Mouse (Mus musculus) embryonic facial prominence, embryonic 13.5 days (tissue): Measurements from ENCODE around the gene Prdx5. TPM values are rescaled to one million over a fixed set of nuclear protein-coding genes. Genes with fewer than 3 reads are reported as not detected.

Source experiments
- ATAC-seq: fragments of 200-750 bp; cut with Nextera tagmentation; 2 replicates; pipeline ENCODE4 v1.8.0; 2017; ENCODE audit warnings: low read depth; ENCODE audit not compliant: insufficient number of reproducible peaks, insufficient read depth, low FRiP score, low TSS enrichment
- H3K27ac ChIP-seq: fragments of 300-500 bp; sonication (generic); 2 replicates; pipeline ENCODE4 v1.5.1; 2015; ENCODE audit warnings: moderate library complexity, mild to moderate bottlenecking, inconsistent platforms
- H3K27me3 ChIP-seq: fragments of 300-500 bp; sonication (generic); 2 replicates; pipeline ENCODE4 v1.6.1; 2015; ENCODE audit warnings: mild to moderate bottlenecking, inconsistent platforms
- H3K36me3 ChIP-seq: fragments of 300-500 bp; sonication (generic); 2 replicates; pipeline ENCODE4 v1.6.1; 2015; ENCODE audit warnings: mild to moderate bottlenecking, inconsistent platforms
- H3K4me1 ChIP-seq: fragments of 300-500 bp; sonication (generic); 2 replicates; pipeline ENCODE4 v1.6.1; 2015; ENCODE audit warnings: inconsistent platforms
- H3K4me2 ChIP-seq: fragments of 300-500 bp; sonication (generic); 2 replicates; pipeline ENCODE4 v1.6.1; 2015; ENCODE audit warnings: moderate library complexity, mild to moderate bottlenecking, inconsistent platforms
- H3K4me3 ChIP-seq: fragments of 300-500 bp; sonication (generic); 2 replicates; pipeline ENCODE4 v1.5.1; 2015; ENCODE audit warnings: mild to moderate bottlenecking, inconsistent platforms
- H3K9ac ChIP-seq: fragments of 300-500 bp; sonication (generic); 2 replicates; pipeline ENCODE4 v1.6.1; 2015; ENCODE audit warnings: mild to moderate bottlenecking, inconsistent platforms
- H3K9me3 ChIP-seq: fragments of 300-500 bp; sonication (generic); 2 replicates; pipeline ENCODE4 v1.6.1; 2016; ENCODE audit warnings: inconsistent platforms
- WGBS: fragments of 180-500 bp; shearing (Covaris S2); methylation state at CpG from one replicate; pipeline ENCODE4 v1.1.7; 2015; ENCODE audit warnings: mixed read lengths; 5-methylcytosine and 5-hydroxymethylcytosine counted together
- polyA plus RNA-seq: library from polyadenylated mRNA; unstranded; fragments of >200 nt; fragmentation: Nextera tagmentation; extraction: Ambion mirVana; gene quantifications from 2 replicates; pipeline ENCODE4 v1.2.1, GENCODE M21; 2015

Prdx5 gene
- polyA plus RNA-seq, 1 experiment from 2014 or later, result 239 TPM

- Histone ChIP-seq H3K9me3 (no peaks in the 10 kb centered on the region), H3K27ac (no peak overlapping the region), H3K36me3 (peaks cover 16% of the 10 kb centered on the region), H3K9ac (no peak overlapping the region), H3K4me1 (peaks cover 24% of the 10 kb centered on the region), H3K4me3 (no peak overlapping the region), H3K27me3 (no peaks in the 10 kb centered on the region), H3K4me2 (no peak overlapping the region)
- WGBS, result 37% methylated on average over 4 of the region's 4 CpGs
- ATAC-seq, result no peak
Measured at GRCm38 (mm10) chr19:6947742-6948141, 37.8 kb upstream of the Prdx5 start.

GRCm38 (mm10) chr19:6943709-6944108 lies 33.8 kb upstream of the Prdx5 start:
- WGBS, result 94% methylated on average over 6 of the region's 6 CpGs
- Histone ChIP-seq H3K4me2 (no peak overlapping the region), H3K4me1 (peaks cover 25% of the 10 kb centered on the region), H3K9me3 (no peaks in the 10 kb centered on the region), H3K4me3 (no peak overlapping the region), H3K9ac (no peak overlapping the region), H3K27me3 (no peaks in the 10 kb centered on the region), H3K27ac (no peak overlapping the region), H3K36me3 (peaks cover 16% of the 10 kb centered on the region)
- ATAC-seq, result no peak

DNA sequence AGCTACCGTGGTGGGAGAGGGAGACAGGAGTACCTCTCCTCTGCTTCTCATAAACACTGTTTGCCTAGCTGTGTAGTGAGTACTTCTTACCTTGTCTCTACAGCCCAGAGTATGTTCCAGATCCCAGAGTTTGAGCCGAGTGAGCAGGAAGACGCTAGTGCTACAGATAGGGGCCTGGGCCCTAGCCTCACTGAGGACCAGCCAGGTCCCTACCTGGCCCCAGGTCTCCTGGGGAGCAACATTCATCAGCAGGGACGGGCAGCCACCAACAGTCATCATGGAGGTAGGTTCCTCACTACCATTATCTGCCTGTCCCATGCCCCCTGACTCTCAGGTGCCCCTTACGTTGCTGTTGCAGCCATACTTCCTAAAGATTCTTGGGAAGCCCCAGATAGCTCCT lies 32.9 kb upstream of the Prdx5 start:
- no peak for ATAC-seq
- Histone ChIP-seq H3K27me3 (no peaks in the 10 kb centered on the region), H3K27ac (peak overlapping the region; percentile 95), H3K4me3 (peak overlapping the region; percentile 86), H3K9me3 (no peaks in the 10 kb centered on the region), H3K36me3 (peaks cover 12% of the 10 kb centered on the region), H3K4me1 (peaks cover 25% of the 10 kb centered on the region), H3K9ac (peak overlapping the region; percentile 93), H3K4me2 (peak overlapping the region; percentile 95)
- WGBS, result 29% methylated on average over 5 of the region's 5 CpGs

- peak within 1 kb of the TSS; percentile 93 for H3K9ac ChIP-seq
- H3K4me1 ChIP-seq, result peaks cover 25% of the 10 kb centered on the region
- peaks cover 12% of the 10 kb centered on the region for H3K36me3 ChIP-seq
- peak within 1 kb of the TSS; percentile 86 for H3K4me3 ChIP-seq
- H3K4me2 ChIP-seq, result peak within 1 kb of the TSS; percentile 95
- WGBS, result under 1% methylated on average over 27 of the region's 27 CpGs
- H3K27me3 ChIP-seq, result no peaks in the 10 kb centered on the region
- H3K9me3 ChIP-seq, result no peaks in the 10 kb centered on the region
- H3K27ac ChIP-seq, result peak within 1 kb of the TSS; percentile 95
- ATAC-seq, result peak; percentile 85
Measured at GRCm38 (mm10) chr19:6942249-6942691, 32.4 kb upstream of the Prdx5 start, which contains the start of gene Gpr137. Gpr137 (minus strand) TSS chr19:6942480.

DNA sequence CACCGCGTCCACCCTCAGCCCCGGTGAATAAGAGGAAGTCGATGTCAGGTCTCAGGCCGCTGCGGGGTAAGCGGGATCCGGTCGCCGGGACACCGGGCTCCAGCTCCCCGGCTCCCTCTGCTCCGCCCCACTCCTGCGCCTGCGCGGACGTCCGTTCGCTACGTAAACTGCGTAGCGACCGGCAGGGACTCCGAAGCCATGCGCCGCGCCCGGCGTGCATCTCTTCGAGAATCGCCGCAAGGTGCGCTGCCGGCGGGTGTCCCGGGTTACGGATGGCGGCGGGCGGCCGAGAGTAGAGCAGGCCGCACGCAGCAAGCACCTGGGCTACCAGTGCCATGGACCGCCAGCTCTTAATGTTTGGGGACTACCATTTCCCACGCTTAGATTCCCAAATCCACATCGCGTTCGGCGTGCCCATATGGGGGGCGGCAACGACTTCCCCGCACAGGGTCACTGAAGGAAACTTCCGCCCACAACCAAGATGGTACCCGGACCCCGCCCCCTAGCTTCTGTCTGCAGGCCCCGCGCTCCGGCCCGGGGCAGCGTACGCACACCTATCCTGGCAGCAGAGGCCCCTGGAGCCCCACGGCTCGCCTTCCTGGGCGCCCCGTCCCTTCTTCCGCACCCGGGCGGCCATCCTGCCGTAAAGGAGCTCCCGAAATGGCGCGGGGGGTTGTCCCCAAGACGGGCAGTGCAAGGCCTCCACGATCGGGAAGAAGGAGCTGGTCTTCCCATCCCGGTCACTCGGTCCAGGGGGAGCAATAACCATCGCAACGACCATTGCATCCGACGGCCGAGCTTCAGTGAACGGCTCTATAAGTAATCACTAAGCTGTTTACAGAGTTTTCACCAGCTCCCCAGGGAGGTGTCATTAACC lies 31.7 kb upstream of the Prdx5 start, which contains the start of gene Bad:
TSS of gene Bad (plus strand) at position 490 of the 877 bp plus-strand sequence.
- H3K36me3 ChIP-seq, result peaks cover 12% of the 10 kb centered on the region
- peak within 1 kb of the TSS; percentile 95 for H3K27ac ChIP-seq
- peaks cover 25% of the 10 kb centered on the region for H3K4me1 ChIP-seq
- peak within 1 kb of the TSS; percentile 86 for H3K4me3 ChIP-seq
- peak within 1 kb of the TSS; percentile 93 for H3K9ac ChIP-seq
- no peaks in the 10 kb centered on the region for H3K27me3 ChIP-seq
- WGBS, result under 1% methylated on average over 83 of the region's 83 CpGs
- H3K4me2 ChIP-seq, result peak within 1 kb of the TSS; percentile 95
- H3K9me3 ChIP-seq, result no peaks in the 10 kb centered on the region
- ATAC-seq, result peak; percentile 70

GRCm38 (mm10) chr19:6940396-6941351 lies 30.8 kb upstream of the Prdx5 start:
- H3K4me1 ChIP-seq, result peaks cover 23% of the 10 kb centered on the region
- H3K4me2 ChIP-seq, result peak overlapping the region; percentile 95
- peaks cover 5% of the 10 kb centered on the region for H3K36me3 ChIP-seq
- no peaks in the 10 kb centered on the region for H3K9me3 ChIP-seq
- peaks cover 8% of the 10 kb centered on the region for H3K27me3 ChIP-seq
- H3K4me3 ChIP-seq, result peak overlapping the region; percentile 86
- 22% methylated on average over 25 of the region's 29 CpGs for WGBS
- no peak for ATAC-seq
- peak overlapping the region; percentile 93 for H3K9ac ChIP-seq
- peak overlapping the region; percentile 95 for H3K27ac ChIP-seq

DNA sequence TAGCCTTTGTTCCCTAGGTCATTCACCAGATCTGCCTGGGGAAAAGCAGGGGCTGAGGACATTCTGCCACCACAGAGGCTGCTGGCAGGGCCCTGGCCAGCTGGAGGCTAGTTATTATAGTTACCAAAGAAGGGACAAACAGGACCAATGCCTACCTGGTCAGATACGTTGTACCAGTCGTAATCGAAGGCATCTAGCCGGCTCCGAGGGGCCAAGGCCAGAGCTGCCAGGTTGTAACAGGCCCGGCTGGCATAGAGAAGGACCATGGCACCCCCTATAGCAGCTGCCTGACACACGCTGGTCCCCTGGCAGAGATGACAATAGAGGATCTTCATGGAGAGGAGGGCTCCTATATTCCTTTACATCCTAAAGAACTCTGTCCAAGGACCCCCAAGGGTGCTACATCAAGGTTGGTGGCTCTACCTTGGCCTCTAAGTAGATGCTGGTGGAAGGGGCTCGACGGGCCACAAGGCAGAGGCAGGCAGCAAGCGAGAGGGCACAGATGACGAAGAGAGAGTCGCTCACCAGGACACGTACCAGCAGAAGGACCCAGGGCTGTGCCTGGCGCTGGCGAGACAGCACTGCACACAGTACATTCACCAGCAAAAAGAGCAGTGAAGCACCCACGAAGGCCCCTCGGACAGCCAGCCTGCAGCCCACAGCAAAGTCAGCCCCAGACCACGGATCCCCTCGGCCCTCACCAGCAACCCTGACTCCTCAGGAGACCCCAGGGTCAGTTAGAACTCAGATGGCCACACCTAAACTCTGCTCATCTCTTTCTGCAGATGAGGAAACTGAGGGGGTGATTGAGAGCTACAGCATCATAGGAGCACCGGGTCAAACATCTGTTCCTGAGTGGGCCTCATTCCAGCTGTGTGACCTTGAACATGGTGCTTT lies 29.4 kb upstream of the Prdx5 start:
- H3K36me3 ChIP-seq, result no peaks in the 10 kb centered on the region; the same call in 1 of the 2 replicates
- no peak for ATAC-seq
- WGBS, result 91% methylated on average over 20 of the region's 20 CpGs
- H3K4me3 ChIP-seq, result 0 out of 2 replicates have a peak overlapping the region, but pooled peaks have one; percentile 3
- peaks cover 21% of the 10 kb centered on the region for H3K27me3 ChIP-seq
- peak overlapping the region; percentile 93 for H3K9ac ChIP-seq
- no peak overlapping the region; the same call in 1 of the 2 replicates for H3K4me2 ChIP-seq
- no peak overlapping the region for H3K27ac ChIP-seq
- peaks cover 26% of the 10 kb centered on the region for H3K4me1 ChIP-seq
- no peaks in the 10 kb centered on the region for H3K9me3 ChIP-seq

GRCm38 (mm10) chr19:6937541-6938465 lies 27.9 kb upstream of the Prdx5 start:
- Histone ChIP-seq H3K9ac (0 out of 2 replicates have a peak overlapping the region, but pooled peaks have one; percentile 2), H3K27me3 (peaks cover 36% of the 10 kb centered on the region), H3K36me3 (no peaks in the 10 kb centered on the region; the same call in 1 of the 2 replicates), H3K9me3 (no peaks in the 10 kb centered on the region), H3K27ac (no peak overlapping the region), H3K4me3 (no peak overlapping the region), H3K4me2 (no peak overlapping the region), H3K4me1 (peaks cover 37% of the 10 kb centered on the region)
- WGBS, result 78% methylated on average over 16 of the region's 16 CpGs
- no peak for ATAC-seq

DNA sequence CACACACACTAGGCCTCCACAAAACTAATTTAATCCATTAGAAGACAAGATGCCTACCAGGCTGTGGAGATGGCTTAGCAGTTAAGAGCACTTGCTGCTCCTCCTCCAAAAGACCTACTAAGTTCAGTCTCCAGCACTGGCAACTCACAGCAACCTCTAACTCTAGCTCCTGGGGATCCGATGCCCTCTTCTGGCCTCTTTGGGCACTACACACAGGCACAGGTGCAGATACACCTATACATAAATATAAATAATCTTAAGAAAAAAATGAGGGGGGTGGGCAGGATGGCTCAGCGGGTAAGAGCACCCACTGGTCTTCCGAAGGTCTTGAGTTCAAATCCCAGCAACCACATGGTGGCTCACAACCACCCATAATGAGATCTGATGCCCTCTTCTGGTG lies 26.4 kb upstream of the Prdx5 start:
- Histone ChIP-seq H3K27me3 (peaks cover 51% of the 10 kb centered on the region), H3K9me3 (no peaks in the 10 kb centered on the region), H3K9ac (no peak overlapping the region), H3K4me1 (peaks cover 34% of the 10 kb centered on the region), H3K4me2 (no peak overlapping the region), H3K36me3 (no peaks in the 10 kb centered on the region; the same call in 1 of the 2 replicates), H3K4me3 (no peak overlapping the region), H3K27ac (no peak overlapping the region)
- WGBS, result 23% methylated on average over 3 of the region's 3 CpGs
- ATAC-seq, result no peak
